Mouse (Mus musculus) c-Kit-positive CD71-negative TER-119-negative erythroid progenitor cells, embryonic 14.5 days (primary cell): ENCODE measurements around the gene Ephx3.
A peak's percentile ranks its signal among the peaks of the same experiment; 100 is the strongest.

Source experiments
- DNase-seq: peaks from one replicate; pipeline ENCODE4 v3.0.0-alpha.2; 2013; ENCODE audit warnings: low read depth

Ephx3 gene

DNA sequence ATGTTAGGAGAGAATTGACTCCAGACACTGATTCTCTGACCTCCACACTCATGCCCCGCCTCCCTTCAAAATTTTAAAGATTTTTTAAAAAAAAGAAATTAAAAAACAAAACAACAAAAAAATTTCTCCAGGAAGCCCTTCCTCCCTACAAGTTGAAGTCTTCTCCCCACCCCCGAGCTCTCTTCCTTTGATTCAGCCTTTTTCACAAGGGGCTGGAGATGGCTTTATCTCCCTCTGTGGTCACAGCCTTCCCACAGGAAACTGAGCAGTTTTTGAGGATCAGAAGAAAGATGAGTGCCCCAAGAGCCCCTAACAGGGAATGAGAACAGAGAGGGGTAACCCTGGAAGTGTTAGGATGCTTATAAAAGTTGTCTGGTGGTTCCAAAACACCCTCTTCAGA lies 16.9 kb downstream of the Ephx3 start:
- no peak for DNase-seq

DNA sequence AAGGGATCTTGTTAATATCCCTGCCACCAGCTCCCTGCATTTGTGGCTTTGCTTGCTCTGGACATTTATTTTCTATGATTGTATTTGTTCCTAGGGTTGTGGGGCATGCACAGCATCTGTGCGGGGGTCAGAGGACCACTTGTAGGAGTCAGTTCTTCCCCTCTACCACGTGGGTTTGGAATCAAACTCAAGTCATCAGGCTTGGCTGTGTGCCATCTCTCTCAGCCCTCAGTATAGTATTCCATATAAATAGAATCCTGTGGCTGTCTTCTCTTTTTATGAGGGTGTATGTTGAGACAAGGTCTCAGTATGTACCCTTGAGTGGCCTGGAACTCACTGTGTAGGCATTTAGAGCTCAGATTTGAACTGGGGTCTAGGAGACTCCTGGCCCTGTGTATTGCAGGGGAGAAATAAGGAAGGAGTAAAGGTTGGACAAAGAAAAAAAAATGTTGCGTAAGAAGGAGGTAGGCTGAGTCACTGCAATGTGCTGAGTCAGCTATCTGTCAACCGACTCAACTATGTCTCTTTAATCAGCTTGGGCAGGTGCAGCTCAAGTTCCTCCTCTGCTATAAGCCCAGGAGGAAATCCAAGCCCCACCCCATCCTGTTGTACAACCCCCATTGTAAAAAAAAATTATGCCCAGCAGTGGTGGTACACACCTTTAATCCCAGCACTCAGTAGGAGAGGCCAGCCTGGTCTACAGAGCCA lies 19.7 kb downstream of the Ephx3 start:
- no peak for DNase-seq

DNA sequence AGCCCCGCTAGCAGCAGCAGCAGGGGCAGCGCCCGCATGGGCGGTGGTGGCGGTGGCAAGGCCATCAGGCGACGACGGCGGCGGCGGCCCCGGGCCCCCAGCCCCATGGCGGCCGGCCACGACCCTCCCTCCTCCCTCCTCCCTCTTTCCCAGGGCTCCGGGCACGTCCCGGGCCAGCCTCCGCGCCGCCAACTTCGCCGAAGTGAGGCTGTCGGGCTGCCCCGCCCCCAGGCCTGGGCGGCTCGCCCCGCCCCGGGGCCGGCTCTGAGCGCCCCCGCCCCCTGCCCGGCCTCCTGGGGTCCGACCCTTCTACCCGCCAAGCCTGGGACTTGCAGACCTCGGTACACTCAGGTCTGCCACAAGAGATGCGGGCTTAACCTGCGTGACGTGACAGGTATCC lies 22.7 kb downstream of the Ephx3 start, which contains the start of gene Notch3:
Notch3 (minus strand) TSS at position 166 of the 400 bp plus-strand sequence.
- DNase-seq: no peak

DNA sequence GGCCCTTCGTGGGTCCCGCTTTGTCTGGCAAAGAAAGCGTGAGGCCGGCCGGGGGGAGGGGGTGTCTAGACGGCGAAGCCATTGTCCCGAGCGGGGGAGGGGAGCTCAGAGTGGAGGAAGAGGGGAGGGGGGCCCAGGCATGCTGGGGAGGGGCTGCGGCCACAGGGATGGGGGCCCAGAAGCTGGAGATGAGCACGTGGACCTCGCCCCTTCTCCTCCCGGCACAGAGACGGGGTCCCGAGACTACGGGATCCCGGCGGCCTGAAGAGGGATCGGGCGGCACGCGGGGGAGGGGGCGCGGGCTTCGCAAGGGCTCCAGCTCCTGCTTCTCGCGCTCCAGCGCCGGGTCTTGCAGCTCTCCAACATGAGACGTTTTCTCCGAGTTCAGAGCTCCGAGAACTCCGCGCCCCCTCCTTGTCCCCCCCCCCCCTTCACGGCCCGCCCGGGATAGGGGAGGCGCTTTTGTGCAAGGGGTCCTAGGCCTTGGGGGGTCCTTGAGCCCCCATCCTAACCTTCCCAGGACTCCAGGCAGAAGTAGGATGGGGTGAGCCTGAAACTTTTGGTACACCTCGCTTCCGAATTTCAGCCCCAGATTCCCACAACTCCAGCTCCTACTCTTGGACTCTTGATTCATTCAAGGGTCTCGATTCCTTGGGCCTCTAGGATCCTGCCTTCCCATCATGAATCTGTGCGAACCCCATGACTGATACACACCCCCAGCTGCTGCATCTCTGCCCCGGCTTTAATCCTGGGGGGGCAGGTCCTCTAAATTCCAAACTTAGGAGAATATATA lies 23.4 kb downstream of the Ephx3 start:
- no peak for DNase-seq

DNA sequence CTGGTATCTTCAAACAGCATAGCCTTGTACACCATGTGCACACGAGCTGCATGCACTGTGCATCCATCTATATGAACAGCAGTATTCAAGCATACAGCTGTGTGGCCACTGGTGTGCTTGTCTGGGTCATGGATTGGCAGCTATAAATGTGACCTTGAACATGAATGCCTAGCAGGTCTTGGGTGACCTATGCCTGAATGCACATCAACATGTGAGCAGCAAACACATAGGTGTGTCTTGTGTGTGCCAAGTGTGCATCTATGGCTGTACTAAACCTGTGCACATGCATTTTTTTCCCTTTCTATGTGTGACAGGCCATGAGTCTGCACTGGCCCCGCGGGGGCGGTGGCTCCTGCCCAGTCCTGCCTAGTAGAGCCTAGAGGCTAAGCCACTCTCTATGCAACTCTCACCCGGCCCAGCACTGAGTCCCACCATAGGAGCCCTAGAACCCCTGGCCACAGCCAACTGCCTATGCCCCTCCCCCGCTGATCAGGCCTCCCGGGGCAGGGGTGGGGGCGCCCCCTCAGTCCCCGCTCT lies 24.0 kb downstream of the Ephx3 start:
- no peak for DNase-seq

DNA sequence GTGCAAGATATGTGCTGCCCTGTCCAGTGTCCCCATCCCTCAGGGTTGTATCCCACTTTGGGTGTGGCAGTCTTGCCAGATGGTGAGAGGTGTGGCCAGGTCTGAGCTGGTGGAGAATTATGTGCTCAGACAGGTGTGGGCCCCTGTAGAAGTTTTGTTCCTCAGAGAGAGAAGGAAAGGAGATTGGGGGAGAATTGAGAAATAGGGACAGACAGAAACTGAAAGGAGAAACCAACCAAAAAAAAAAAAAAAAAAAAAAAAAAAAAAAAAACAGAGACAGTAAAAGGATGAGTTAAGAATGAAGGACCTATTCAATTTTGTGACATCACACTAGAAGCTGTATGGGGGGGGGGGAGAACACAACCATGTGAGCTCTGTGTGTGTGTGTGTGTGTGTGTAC lies 24.6 kb downstream of the Ephx3 start:
- no peak for DNase-seq

DNA sequence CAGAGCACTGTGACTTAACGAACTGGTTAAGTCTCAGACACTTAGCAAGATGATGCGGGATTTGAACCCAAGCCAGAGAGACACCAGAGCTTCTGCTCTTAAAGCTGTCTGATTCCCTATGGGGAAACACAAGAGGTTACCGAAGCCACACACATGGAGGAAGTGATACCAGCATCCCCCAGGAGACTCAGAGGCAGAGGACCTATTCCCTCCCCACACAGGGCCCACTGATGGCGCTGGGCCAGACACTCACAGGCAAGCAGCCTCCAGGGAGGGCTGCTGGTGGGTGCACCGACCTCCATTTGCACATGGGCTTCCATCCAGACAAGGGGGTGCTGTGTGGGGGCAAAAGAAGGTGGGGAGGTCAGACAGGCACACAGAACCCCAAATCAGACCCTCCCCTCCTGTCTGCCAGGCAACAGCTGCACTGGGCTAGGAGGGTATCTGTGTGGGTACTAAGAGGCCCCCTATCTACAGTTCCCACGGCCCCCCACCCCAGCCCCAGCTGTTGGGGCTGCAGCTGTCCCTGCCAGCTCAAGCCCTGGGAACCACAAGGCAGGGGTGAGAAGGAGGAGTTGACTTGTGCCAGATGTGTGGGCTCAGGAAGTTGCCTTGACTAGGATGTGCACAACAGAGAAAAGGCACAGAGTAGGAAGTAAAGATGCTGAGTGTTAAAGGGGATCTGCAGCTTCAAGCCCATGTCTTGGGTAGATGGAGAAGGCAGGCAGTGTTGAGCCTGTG lies 25.3 kb downstream of the Ephx3 start:
- no peak for DNase-seq

DNA sequence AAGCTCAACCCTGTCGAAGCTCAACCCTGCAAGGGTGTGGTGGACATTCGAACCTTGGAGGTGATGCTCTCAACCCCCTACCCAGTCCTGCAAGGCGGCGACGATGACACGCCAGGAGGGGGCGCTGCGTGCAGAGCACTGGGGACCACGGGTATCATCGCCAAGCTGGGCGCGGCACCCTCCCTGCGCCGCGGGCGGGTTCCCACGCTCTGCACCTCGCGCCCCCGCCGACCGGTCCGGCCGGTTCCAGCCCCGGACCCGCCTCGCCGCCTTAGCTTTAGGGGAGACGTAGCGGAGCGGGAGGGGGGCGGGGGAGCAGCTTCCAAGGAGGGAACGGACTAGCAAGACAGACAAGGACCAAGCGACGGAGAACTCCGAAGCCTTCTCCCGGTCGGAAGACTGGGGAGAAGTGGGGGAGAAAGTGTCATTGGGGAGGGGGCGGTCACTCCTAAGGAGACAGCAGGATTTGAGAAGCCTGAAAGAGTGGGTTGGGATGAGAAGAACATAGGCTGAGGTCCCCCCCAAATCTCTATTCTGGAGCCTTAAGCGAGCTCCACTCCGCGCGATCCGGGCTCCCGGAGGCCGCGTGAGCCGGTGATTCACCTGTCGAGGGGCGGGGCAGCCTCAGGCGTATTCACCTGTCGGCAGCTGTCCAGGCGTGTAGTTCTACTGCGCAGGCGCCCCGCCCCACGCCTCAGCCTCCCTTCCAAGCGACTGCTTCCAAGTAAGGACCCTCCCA lies 27.1 kb downstream of the Ephx3 start:
- DNase-seq: no peak

DNA sequence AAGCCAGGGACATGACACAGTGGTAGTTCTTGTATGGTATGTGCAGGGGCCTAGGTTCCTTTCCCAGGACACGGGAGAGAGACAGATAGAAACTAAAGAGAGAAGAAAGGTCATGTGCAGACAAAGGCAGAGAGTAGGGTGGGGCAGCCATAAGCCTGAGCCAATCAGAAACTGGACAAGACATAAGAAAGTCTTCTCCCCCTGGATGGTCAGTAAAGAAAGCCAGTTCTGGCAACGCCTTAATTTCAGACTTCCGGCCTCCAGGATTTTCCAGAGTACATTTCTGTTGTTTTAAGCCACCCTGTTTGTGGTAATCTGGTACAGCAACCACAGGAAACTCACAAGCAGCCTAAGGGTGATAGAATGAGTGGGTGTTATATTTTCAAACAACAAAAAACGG lies 28.5 kb downstream of the Ephx3 start:
- no peak for DNase-seq

DNA sequence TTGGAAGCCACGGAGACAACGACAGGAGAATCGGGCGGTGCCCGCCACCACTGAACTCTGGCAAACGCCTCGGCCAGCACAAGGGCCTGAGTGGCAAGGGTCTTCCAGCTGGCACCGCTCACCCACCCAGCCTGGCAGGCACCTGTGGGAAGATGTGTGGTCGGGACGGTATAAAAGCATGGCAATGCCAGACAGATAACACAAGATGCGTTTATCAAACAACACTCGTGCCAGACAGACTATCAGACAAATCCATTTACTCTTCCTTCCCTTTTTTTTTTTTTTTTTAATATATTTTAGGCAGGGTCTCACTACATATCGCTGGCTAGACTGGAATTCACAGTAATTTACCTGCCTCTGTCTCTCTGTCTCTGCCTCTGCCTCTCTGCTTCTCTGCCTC lies 30.5 kb downstream of the Ephx3 start:
- no peak for DNase-seq

DNA sequence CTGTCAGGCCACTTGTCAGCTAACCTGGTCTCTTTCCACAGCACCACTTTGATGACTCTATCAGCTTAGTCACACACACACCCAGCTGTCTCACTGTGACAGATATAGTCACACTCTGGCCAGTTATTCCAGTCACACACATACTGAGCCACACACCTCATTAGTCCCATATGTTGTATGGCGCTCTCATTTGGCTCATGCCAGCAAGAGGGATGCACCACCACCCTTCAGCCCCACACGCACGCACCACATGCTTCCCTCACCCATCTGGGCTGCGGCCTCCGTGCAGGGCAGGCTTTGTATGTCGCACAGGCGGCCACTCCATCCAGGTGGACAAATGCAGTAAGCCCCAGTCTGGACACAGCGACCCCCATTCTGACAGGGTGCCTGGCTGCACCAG lies 42.6 kb downstream of the Ephx3 start:
- DNase-seq: no peak

DNA sequence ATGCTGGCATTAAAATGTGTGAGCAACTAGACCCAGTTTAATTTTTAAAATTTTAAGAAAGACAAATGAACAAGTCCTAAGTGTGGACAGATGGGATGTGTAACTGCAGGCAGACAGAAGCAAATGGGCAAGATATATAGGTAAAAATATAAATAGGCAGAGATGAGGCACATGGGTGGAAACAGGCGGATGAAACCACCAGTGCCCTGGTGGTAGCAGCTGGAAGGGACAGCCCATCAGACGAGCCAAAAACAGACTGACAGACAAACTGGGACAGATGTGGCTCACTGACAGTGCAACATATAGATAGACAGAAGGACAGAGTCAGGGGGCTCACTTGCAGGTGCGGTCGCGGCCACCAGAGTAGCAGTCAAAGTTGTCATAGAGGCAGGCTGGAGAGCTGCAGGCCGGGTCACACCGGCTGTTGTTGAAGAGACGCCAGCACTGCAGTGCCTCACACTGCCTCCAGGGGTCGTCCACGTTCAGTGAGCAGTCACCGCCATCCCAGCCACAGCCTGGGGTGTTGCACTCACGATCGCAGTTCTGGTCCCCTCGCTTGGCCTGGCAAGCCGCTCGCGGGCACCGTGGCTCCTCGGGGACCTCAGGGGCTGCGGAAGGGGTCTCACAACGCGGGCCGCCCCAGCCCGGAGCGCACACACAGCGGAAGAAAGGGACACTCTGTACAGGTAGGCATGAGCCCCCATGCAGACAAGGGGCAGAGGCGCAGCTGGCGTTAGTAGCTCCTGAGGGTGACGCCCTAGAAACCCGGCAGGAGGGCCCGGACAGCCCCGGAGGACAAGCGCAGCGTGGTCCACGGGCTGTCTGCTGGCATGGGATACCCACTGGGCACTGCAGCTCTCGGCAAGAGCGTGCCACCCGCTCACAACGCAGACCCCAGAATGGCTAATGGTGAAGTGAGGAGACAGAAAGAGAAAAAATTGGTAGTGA lies 46.2 kb downstream of the Ephx3 start:
- DNase-seq: peak; percentile 73

DNA sequence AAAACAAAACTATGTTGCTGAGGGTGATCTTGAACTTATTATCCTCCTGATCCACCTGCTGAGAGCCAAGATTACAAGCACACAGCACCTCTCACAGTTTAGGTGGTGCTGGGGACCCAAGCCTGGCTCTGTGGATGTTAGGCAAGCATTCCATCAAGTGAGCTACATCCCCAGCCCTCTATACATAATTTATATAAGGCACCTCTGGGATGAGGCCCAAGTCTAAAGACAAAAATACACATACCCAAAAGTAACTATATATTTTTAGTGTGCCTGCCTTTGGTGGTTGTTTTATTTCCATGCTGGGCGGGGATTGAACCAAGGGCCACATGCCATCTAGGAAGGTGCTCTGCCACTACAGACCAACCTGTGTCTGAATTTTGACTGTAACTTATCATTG lies 47.1 kb downstream of the Ephx3 start:
- DNase-seq: no peak
